Mouse (Mus musculus) retina, postnatal 1 day (tissue): Measurements from ENCODE around the gene Fads6.

Source experiments
- DNase-seq: peaks from one replicate; pipeline ENCODE4 v3.0.0-alpha.2; 2012

Gene Fads6

DNA sequence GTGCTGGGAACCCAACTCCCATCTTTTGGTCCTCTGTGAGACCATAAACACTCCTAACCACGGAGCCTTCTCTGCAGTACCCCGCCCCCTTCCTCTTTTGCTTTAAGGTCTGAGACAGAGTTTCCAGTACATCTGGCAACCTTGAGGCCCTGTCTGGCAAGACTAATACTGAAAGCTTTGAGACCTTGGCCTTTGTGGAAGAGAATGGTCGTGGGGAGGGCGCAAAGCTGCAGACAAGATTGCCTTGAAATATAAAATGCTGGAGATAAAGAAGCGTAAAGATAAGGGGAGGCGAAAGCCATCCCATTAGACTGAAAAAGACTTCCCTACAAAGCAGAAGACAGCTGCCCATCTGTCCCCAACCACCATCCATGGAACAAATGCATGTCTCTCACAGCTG lies 22.0 kb downstream of the Fads6 start:
- no peak for DNase-seq

DNA sequence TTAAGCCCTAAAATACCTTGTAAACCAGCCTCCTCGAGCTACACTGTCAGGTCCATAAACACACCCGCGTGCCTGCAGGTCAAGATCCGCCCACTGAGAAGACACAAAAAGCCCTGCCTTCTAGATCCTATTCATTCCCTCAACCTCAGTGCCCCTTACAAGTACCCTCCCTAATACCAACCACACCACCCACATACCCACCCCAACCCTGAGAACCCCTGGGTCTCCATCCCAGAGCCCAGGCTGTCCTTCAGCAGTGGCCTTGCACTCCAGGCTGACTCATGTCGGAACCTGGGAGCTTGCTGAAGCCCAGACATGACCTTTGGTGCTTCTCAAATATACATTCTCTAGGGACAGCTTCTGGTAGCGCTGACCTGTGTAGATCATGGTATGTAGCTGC lies 22.7 kb downstream of the Fads6 start:
- DNase-seq, result no peak

DNA sequence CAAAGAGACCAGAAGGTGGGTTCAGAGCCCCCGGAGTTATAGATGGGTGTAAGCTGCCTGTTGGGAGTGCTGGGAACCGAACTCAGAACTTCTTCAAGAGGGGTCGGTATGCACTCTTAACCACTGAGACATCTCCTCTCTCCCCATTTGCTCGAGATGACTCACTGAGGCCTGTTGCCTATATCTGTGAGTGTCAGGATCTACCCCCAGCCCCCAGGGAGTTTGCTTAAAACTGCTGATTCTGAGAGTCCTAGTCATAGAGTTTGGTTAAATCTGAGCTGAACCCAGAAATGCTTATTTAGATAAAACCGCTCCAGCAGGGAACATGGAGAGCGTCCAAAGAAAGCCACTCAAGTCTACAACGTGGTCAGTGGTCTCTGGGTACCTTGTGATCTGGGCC lies 23.3 kb downstream of the Fads6 start:
- DNase-seq, result no peak

DNA sequence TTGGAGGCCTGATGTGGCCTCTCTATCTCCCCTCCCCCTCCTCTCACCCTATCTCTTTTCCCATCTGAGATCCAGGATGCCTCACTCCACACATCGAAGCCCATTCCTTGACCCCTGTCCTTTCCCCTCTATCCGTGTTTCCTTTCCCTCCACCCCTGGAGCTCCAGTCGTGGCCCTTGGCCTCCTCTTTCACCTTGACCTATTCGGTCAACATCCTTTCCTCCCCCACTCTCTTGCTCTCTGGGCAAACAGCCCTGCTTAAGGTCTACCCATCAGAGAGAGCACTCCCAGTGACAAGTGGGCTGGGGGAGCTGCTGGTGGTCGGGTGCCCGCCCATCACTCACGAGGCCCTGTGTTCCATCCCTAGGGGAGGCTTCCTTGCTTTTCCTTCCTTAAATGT lies 23.7 kb downstream of the Fads6 start:
- DNase-seq, result no peak

DNA sequence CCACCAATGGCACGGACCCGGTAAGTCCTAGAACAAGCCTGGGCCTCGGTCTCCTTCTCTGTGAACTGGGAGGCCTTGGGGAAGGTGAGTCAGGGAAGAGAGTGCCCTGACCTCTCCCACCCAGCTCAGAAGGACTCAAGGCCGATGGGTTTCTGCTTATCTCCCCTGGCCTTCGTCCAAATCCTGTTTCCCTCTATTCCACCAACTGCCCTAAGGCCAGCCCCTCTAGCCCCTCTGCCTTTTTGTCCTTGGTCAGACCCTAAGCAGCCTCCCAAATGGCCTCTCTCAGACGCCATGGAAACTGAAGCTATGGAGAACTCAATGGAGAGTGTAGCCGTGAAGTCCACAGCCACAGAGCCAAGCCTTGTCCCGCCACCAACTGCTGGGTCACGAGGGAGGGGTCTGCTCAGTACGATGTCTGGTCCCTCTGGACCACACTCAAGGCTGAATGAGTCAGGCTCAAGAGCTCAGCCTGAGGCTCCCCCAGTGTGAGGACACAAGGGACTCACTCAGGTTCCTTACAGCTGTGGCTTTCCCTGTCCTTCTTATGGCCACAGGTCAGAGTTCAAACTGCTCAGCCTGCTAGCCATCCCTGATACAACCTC lies 24.5 kb downstream of the Fads6 start:
- DNase-seq, result no peak

DNA sequence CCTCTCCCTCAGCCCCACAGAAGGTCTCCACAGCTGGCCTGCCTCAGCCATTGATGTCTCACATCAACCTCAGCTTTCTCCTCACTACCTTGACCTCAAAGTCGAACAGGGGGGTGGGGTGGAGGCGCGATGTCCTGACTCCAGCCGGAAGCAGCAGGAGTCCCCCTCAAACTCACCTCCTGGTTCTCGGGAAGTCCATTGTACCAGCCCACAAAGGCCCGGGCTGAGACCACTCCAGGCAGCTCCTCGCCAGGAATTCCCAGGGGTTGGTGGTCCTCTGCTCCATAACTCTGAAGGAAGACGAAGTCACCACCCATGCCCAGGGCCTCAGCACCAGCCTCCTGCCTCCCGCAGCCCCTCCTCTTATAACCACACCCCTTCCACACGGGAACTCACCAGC lies 26.0 kb downstream of the Fads6 start:
- DNase-seq, result no peak

DNA sequence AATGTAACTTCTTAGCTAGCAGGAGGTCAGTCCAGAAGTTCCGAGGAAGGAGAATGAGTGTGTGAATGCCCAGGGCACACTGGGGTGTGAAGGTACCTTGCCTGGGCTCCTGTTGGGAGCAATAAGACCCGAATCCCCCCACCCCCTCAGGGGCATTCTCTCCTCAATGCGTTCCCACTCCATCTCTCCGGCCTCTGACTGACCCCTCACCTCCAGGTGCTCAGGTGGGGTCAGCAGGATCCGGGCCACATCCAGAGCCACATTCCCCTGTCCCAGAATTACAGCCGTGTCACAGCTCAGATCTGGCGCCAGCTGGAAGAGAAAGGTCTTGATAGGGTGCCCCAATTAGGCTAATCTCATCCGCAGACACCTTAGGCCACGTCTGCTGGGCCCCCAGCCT lies 26.4 kb downstream of the Fads6 start:
- DNase-seq, result no peak

DNA sequence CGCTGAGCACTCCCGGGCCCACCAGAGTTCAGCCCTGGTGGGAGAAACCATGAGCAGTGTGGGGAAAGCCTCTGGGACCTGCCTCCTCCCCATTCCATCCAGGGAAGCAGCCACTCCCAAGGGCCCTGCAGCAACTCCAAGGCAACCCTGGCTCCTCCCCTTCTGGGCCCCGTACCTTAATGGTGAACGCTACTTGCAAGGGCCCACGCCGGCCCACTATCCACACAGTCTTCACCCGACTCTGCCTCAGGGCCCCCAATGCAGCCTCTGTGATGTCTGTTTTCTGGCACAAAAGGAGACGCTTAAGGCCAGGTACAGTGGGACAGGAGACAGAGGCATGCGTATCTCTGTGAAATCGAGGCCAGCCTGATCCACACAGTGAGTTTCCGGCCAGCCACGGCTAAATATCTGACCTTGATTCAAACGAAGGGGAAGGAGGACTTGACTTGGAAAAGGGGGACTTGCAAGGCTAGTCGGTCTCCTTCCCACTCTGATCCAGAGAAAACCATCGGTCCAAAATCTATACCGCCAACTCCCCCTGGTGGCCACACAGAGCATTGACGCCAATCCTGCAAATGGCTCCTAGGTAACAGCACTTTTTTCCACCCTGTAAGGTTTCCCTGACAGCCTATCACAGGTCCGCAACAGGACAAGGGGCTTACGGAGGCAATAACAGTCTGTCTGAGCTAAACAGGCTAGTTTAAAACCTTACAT lies 27.2 kb downstream of the Fads6 start:
- DNase-seq, result peak; percentile 86

DNA sequence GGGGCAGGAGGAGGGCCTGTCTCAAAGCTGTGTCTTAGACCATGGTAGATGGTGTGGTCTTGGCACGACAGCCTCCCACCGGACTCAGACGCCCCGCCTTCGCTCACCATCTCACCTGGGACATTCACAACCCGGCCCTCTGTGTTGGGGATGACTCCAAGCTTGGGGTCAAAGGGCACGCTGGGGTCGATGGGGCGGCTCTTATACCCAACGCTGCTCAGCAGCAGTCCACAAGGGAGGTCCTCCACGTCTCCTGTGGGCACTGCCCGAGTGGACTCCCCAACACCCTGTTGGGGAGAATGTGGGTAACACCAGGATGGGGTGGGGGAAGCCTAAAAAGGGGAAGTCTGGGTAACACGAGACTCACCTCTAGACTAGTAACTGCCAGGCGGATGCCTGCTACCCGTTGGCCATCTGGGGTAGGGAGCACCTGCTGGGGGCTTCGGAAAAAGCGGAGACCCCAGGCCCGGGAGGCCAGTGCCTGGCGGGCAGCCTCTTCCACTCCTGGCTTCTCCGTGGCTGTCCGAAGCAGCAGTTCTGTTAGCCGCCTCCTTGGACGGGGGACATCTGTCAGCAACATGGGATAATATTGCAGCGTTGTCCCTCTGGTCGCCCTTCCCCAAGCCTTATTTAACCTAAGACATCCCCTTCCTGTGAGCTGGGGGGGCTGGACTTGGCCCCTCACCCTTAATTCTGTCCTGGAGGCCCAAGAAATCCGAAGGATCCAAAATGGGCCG lies 28.0 kb downstream of the Fads6 start:
- DNase-seq, result no peak

DNA sequence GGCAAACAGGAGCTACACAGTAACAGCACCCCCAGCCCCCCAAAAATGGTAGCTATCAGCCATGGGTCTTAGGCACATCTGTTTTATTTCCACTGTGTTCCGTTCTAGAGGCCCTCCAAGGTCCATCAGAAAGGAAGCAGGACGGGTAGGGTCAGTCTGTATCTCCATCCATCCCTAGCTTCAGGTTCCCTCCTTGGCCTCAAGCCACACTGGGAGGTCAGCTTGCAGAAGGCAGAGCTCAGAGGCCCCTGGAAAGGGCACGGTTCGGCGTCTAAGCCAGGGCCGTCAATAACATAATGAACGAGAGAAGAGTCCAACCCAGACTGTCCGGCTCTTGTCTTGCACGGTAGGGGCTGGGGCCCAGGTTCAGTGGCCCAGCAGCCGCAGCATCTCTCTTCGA lies 29.5 kb downstream of the Fads6 start:
- DNase-seq, result no peak

DNA sequence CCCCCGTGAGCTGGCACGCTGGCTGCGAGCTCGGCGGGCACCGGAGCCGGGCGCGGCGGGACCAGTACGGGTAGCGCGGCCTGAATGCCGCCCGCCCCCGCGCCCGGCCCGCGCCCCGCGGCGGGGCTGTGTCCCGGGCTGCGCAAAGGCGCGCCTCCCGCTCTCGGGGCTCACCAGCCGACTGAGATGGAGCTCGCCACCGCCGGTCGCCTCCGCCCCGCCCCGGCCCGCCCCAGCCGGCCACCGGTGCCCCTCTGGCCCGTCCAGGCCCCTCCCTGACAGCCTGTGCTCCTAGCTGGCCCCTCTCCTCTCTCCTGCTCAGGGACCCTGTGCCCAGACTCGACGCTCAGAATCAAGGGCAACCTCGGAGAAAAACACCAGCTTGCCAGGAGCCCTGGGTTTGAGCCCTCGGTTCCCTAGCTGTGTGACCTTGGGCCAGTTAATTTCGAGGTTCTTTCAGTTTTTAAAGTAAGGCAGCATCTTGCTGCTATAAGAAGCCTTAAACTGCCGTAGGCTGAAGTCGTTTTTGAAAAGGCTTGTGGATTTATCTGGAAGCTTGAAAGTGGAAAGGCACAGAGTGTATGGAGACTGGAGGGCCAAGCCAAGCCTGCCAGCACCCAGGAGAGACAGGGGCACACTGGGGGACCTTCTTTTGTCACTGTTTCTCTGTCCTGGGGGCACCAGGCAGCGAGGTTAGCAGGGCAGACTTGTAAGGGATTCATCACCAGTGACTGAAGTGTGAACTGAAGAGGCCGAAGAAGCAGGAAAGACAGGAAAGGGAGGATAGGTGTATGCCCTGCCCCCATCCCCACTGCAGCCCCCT lies 30.2 kb downstream of the Fads6 start, which contains the start of gene Grin2c:
TSS of gene Grin2c (minus strand) at position 183 of the 823 bp plus-strand sequence.
- no peak for DNase-seq

DNA sequence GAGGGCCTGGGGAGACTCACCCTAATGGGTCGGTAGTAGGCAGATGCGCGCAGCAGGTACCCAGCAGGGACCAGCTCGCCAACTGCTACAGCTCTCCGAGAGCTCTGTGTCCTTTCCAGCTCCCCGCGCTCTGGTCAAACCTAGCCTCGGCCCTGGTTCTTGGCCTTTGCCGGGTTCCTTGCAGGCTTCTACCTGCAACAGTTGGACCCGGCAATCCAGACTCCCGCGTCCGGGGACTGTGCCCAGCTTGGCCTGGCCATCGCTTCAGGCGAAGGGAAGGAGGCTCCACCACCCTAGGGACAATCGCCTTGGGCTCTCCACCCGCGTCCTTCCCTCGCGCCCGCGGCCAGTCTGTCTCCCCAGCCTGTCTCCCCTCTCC lies 31.1 kb downstream of the Fads6 start:
- DNase-seq, result no peak

DNA sequence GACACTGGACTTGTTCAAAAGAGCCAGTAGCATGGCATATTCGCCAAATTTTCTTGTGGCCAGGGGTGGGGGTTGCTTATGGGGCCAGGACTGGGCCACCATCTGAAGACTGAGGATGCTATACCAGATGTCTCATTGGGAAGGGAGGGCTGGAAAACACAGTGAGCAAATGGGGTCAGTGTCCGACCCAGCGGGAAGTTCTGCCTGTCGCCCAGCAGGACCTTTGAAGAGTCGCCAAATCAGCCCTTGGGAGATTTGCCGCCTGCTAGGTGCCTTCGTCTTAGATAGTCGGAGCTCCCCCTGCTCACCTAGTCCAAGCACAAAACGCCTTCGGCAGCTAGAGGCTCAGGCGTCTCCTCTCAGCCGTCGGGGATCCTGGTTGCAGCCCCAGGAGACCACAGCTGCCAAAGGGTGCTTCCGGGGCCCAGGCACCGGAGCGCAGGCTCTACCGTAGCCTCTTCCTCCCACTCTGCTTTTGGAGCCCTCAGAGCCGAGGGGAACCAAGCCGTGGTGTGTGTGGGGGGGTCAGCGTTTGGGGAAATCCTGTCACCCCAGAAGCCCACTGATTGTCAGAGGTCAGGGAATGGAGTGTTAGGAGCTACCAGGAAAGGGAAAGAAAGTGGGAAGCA lies 31.6 kb downstream of the Fads6 start:
- DNase-seq, result no peak

DNA sequence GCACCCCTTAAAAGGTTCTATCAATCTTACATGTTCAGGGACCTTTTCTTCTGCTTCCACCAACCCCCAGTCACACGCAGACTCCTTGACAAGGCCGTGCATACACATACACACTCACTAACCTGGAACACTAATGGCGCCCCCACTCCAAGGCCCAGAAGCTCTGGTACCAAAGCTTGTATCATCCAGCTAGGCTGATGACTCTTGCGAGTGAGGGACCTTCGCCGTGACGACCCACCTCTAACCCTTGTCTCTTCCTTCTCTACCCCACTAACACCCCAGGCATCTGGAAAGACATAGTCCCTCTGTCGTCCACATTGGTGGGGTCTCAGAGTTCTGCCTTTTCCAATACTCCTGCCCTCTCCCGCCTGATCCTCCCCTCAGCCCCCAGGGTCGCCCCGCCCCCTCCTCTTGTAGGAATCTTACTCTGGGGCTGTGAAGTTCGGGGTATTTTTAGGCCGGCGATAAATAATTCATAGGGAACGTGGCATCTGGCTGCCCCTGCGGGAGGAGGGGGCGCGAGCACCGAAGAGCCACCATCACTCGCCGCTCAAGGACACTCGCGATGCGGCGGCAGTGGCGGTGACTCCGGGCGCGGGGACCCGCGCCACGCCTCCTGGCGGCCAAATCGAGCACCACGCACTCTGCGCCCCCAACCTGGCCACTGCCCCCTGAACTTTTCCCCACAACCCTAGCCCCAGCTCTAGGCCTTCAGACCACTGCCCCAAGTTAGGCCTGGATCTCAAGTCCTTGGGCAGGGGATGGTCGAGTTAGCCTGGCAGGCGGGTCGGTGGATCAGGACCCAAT lies 32.4 kb downstream of the Fads6 start:
- peak; percentile 73 for DNase-seq

DNA sequence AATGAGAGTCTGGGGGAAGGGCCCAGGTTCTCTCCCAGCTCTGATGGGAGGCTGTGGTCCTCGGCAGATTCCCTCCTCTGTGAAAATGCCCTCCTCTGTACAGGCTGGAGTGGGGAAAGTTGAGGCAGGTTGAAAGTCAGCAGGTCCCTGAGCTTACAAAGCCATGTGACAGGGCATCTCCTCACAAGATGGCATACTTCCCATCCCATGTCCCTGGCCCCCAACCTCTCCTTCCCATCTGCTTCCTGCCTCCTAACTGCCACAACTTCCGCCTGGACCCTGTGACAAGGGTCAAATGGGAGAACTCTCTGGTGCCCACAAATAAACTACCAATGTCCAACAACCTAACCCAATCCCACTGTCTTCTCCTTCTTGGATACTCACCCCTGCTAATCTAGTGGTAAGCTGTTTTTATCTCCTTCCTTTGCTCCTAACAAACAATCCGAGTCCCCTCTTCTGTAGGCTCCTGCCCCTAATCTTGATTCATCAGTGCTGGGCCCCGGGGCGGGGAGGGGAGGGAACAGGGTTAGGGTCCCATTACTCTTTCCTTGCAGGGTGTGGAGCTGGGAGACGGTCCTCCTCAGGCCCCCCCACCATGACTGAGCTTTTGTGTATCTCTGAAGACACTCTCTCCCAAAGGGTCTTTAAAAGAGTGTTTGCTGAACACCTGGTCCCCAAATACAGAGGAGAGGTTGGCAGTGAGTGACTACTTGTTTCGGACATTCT lies 33.2 kb downstream of the Fads6 start:
- no peak for DNase-seq

DNA sequence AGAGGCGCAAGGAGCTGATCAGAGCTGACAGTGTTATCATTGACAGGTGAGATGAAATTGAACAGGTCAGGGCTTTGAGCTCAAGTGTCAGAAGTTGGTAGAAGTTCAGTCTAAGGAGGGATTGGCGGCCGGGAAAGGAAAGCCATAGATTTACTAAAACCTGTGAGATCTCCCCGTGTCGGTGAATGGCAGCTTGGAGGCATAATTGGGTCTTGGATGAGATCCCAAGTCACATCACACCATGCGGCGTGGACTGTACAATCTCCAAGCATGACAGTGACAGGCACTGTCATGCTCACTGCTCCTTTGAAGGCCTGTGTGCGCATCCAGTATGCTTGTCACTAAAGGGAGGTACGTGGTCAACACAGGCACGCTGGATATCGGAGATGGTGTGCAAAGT lies 34.5 kb downstream of the Fads6 start:
- DNase-seq, result no peak

DNA sequence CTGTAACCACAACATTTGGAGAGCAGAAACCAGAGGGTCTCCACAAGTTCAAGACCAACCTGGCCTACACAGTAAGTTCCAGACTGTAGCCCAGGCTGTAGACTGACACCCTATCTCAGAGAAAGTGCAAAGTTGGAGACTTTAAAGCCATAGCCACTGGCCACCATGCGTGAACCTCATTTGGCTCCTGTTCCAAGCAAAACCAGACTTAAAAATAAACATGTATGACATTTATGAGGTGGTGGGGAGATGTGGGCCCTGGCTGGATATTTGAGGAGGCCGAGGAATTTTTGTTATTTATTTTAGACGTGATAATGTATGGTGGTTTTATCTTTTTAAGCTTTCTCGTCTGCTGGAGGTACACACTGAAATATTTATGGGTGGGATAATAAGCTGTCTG lies 38.3 kb downstream of the Fads6 start:
- no peak for DNase-seq

DNA sequence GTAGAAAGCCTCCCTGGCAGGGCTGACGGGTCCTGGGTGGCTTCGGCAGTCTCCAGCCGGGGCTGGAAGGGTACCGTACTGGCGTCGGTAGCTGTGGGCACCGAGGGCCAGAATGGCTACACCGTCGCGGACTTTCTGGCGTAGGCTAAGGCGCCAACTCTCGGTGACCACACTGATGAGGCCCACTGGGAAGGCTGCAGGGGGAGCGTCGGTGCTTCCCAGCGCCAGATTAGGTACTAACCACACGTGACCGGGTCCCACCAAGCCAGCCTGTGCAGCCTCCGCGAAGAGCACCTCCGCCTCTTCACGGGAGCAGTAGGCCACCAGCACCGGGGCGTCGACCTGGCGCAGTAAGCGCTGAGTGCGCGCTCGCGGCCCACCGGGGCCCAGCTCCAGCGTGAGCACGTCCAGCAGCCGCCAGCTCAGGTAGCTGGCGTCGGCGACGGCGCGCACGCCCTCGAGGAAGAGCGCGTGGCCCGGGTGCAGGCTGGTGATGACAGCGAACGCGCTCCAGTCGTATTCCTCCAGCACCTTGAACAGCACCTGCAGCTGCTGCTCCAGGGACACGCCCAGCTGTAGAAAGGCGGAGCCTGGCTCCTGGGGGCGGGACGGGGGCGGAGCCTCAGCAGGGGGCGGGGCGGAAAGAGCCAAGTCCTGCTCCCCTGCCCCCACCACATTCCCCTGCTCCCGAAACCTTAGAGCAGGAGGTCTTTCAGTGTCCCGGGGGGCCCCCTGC lies 39.5 kb downstream of the Fads6 start:
- peak; percentile 58 for DNase-seq

DNA sequence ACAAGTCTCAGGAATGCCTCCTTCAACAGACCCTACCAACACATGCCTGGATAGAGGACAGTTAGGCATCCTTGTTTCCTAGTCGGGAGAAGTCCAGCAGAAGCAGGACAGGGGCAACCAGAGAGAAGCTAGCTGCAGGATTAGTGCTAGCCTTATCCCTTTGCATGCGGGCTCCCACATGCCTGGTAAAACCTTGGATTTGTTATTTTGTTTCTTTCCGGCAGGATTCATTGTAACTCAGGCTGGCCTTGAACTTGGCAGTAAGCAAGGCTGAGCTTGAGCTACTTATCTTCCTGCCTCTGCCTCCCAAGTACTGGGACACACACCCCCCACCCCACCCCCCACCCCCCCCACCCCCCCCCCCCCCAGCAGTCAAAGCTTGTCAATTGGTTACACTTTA lies 46.2 kb downstream of the Fads6 start:
- no peak for DNase-seq

DNA sequence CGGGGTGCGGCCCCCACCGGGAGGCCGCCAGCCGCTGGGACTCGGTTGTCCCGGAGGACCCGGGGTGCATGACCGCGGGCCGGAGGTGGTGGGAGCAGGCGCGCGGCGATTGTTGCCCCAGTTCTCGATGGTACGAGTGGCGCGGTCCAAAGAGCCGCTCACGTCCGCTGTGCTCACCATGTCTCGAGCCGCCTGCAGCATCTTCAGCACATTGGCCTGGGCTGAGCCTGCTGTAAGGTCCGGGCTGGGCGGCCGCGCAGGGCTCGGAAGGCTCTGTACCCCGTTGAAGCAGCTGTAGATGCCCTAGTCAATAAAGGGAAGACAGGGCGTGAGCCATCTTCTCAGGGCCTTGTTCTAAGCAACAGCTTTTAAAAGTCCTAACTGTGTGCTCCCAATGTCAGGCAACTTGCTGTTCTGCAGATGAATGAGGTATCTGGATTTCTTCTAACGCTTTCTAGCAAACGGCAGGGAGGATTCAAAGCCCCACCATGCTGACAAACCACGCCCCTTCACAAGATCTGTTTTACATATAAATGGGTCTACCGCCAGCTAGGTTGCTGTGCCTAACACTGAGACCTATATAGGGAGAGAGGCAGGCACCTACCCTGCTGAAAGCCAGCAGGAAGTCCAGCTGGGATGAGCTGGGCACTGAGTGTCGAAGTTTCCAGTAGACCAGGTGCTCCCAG lies 46.9 kb downstream of the Fads6 start:
- DNase-seq, result no peak
